Mouse (Mus musculus) lung, adult 18-20 months (tissue): ENCODE measurements around the gene Olfr406.

ENCODE experiments used
- DNase-seq, 2 experiments: peaks; one replicate each; pipeline ENCODE4 v3.0.0; 2022; ENCODE audit warnings: mixed read lengths in 2 of 2

Gene Olfr406

DNA sequence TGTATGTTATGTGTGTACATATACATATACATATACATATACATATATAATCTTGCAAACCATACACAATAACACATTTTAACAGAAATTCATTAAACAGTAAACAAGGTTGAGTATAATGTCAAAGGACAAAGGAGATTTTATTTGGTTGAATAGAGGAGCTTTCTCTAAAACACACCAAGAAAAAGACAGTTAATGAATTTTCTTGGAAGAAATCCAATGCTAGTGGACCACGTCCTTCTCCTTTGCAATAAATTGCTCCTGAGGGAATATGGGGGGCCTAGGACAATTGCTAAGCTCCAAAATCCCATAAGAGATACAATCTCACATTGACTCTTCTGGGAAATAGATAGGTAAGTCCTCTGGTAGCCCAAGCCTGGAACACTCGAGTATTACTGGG is at the start of gene Olfr406:
Gene Olfr406 (plus strand): TSS at position 301 of the 400 bp plus-strand sequence.
- no peak for DNase-seq

DNA sequence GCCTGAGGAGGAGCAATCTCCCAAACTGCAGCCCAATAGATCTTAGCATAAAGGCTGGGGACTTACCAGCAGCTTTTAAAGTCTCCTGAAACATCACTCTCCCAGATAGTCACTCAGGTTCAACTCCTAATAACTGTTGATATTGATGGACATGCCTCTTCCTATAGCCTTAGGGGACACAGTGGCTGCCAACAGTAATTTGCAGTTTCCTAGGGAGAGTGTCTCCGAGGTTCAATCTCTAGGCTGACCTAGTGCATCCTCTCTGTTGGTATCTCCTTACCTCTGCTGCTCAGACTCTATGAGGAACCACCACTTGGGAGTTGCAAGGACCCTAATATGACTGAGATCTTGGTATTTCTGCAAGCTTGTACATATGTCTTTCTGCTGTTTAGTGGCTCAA is 48.3 kb upstream of the Olfr406 start, which contains the start of gene Olfr43:
Gene Olfr43 (minus strand): TSS at position 101 of the 400 bp plus-strand sequence.
- no peak for DNase-seq

DNA sequence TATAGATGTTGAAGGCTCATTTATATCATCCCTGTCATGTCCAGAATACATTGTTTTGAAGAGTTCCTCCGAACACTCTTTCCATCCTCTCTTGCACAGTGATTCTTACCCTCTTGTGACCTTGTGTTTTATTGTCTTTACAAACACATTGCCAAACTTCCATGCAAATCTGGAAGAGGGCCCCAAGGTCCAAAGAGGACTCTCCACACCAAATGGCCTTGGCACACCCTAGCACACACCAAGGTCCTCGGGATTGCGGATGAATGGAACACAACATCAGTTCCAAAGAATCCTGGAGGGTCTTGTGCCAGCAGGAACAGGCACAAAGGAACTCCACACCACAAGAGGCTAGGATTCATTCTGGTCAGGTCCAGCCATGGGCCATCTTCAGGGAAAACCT is 18.4 kb upstream of the Olfr406 start:
- no peak for DNase-seq

DNA sequence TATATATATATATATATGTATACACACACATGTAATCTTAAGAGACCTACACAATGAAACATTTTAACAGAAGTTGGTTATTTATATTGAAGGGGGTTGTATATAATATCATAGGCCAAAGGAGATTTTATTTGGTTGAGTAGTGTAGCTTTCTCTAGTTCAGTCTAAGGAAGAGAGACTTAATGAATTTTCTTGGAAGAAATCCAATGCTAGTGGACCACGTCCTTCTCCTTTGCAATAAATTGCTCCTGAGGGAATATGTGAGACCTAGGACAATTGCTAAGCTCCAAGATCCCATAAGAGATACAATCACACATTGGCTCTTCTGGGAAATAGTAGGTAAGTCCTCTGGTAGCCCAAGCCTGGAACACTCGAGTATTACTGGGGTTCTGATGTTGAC is 23.8 kb downstream of the Olfr406 start, which contains the start of gene Olfr59:
Gene Olfr59 (plus strand): TSS at position 301 of the 400 bp plus-strand sequence.
- no peak for DNase-seq

DNA sequence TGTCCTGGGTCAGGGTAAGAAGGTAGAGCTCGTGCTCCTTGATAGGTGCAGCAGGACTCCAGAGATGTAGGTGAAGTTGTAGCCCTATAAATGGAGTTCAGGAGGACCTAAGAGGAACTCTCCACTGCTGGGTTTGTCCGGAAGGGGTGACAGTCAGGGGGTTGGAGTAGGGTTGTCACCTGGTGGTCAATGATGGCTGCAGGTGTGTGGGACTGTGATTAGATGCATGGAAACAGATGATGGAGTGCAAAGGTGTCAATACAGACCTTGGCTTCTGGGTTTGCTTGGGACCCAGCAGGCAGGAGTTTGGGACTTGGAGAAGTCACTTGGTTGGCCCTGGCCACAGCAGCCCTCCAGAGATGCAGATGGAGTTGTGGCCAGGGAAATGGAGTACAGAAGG is 27.6 kb downstream of the Olfr406 start:
- DNase-seq: no peak
